ENCODE assay signal across 7 mouse cellular contexts in genomic region chr7:144937490-144937889, GRCm38 (mm10). TPM values are rescaled to one million over a fixed set of nuclear protein-coding genes. Genes with fewer than 3 reads are reported as not detected.
DNase-seq lines count a peak whose midpoint lies in the region; ATAC-seq and TF ChIP-seq lines count a peak whose summit lies in the region.

No protein-coding gene starts in this region.

- peak; percentile 99 for TF ChIP-seq CTCF in spleen, adult 2 months (IDR thresholded peaks at IDR 0.05; ENCODE audit: extremely low read depth, insufficient read depth, insufficient read length, insufficient replicate concordance)

- TF ChIP-seq POLR2A in limb, embryonic 14.5 days (IDR thresholded peaks at IDR 0.05; ENCODE audit: borderline replicate concordance, extremely low read depth, insufficient read depth, insufficient read length) = no peak
- no peak for TF ChIP-seq POLR2A in spleen, adult 2 months (IDR thresholded peaks at IDR 0.05; ENCODE audit: low read depth, low read length)

- H3K27me3 ChIP-seq in embryonic facial prominence, embryonic 13.5 days = peaks cover 15% of the 10 kb centered on the region
- H3K27me3 ChIP-seq in limb, embryonic 14.5 days (ENCODE audit: control insufficient read depth, insufficient read depth, low read length) = no peaks in the 10 kb centered on the region
- H3K27me3 ChIP-seq in midbrain, embryonic 16.5 days (ENCODE audit: control insufficient read depth, insufficient read depth, low read depth, low read length) = peaks cover 31% of the 10 kb centered on the region
- peaks cover 11% of the 10 kb centered on the region for H3K27me3 ChIP-seq in spleen, adult 2 months (ENCODE audit: control insufficient read depth, insufficient read depth, low read length)

- H3K9ac ChIP-seq in embryonic facial prominence, embryonic 13.5 days = peak overlapping the region; percentile 86
- peak overlapping the region; percentile 86 for H3K9ac ChIP-seq in limb, embryonic 14.5 days (ENCODE audit: low read depth, low read length, severe bottlenecking)
- peak overlapping the region; percentile 66 for H3K9ac ChIP-seq in midbrain, embryonic 16.5 days (ENCODE audit: low read depth, low read length)

- no peaks in the 10 kb centered on the region for H3K9me3 ChIP-seq in embryonic facial prominence, embryonic 13.5 days
- no peaks in the 10 kb centered on the region for H3K9me3 ChIP-seq in limb, embryonic 14.5 days (ENCODE audit: control insufficient read depth, low read length)
- no peaks in the 10 kb centered on the region for H3K9me3 ChIP-seq in midbrain, embryonic 16.5 days (replicated peaks; ENCODE audit: control insufficient read depth, low read length, poor library complexity, severe bottlenecking)

- peak; percentile 93 for DNase-seq in adrenal gland, postnatal 25 days
- peak; percentile 90 for DNase-seq in heart, adult 8-10 months (ENCODE audit: low spot score)
- DNase-seq in kidney, adult 9 months = peak; percentile 91
- peak; percentile 85 for DNase-seq in limb, embryonic 14.5 days (ENCODE audit: low spot score)
- peak; percentile 59 to 82 for DNase-seq in spleen, adult 2 months (ENCODE audit: low read depth in 1 of 2, low spot score in 2 of 2)

- H3K27ac ChIP-seq in embryonic facial prominence, embryonic 13.5 days = peak overlapping the region; percentile 87
- peak overlapping the region; percentile 93 for H3K27ac ChIP-seq in limb, embryonic 14.5 days (replicated peaks; ENCODE audit: low read depth, low read length)
- no peak overlapping the region for H3K27ac ChIP-seq in midbrain, embryonic 16.5 days (ENCODE audit: low read length)
- H3K27ac ChIP-seq in spleen, adult 2 months (ENCODE audit: insufficient read depth, low read length) = no peak overlapping the region

- WGBS in embryonic facial prominence, embryonic 13.5 days = 2% methylated on average over 20 of the region's 20 CpGs
- 3% methylated on average over 20 of the region's 20 CpGs for WGBS in limb, embryonic 14.5 days
- WGBS in midbrain, embryonic 16.5 days = 1% methylated on average over 20 of the region's 20 CpGs
- 2% methylated on average over 20 of the region's 20 CpGs for WGBS in spleen, adult 2 months

- peaks cover 54% of the 10 kb centered on the region for H3K4me1 ChIP-seq in embryonic facial prominence, embryonic 13.5 days
- peaks cover 23% of the 10 kb centered on the region for H3K4me1 ChIP-seq in limb, embryonic 14.5 days (ENCODE audit: control insufficient read depth, insufficient read depth, low read length)
- H3K4me1 ChIP-seq in midbrain, embryonic 16.5 days (ENCODE audit: control insufficient read depth, insufficient read depth, low read length) = peaks cover 46% of the 10 kb centered on the region
- H3K4me1 ChIP-seq in spleen, adult 2 months (ENCODE audit: control insufficient read depth, insufficient read depth, insufficient read length) = peaks cover 11% of the 10 kb centered on the region

- peaks cover 48% of the 10 kb centered on the region for H3K36me3 ChIP-seq in embryonic facial prominence, embryonic 13.5 days
- peaks cover 49% of the 10 kb centered on the region for H3K36me3 ChIP-seq in limb, embryonic 14.5 days (ENCODE audit: control insufficient read depth, insufficient read depth, low read length)
- no peaks in the 10 kb centered on the region for H3K36me3 ChIP-seq in midbrain, embryonic 16.5 days (ENCODE audit: control insufficient read depth, insufficient read depth, low read length)
- no peaks in the 10 kb centered on the region for H3K36me3 ChIP-seq in spleen, adult 2 months (ENCODE audit: control insufficient read depth, insufficient read depth, low read length)

- ATAC-seq in embryonic facial prominence, embryonic 13.5 days (ENCODE audit: insufficient number of reproducible peaks, insufficient read depth, low FRiP score, low TSS enrichment, low read depth) = no peak
- peak; percentile 20; the same call in 1 of the 2 replicates for ATAC-seq in limb, embryonic 14.5 days (ENCODE audit: low FRiP score, low read depth)
- ATAC-seq in midbrain, embryonic 16.5 days = peak; percentile 54

- peak overlapping the region; percentile 67 for H3K4me3 ChIP-seq in embryonic facial prominence, embryonic 13.5 days
- H3K4me3 ChIP-seq in limb, embryonic 14.5 days (replicated peaks; ENCODE audit: low read length) = peak overlapping the region; percentile 64
- peak overlapping the region; percentile 48 for H3K4me3 ChIP-seq in midbrain, embryonic 16.5 days (ENCODE audit: low read depth, low read length)
- H3K4me3 ChIP-seq in spleen, adult 2 months (ENCODE audit: extremely low read depth, insufficient read depth, insufficient read length) = peak overlapping the region; percentile 67

- H3K4me2 ChIP-seq in embryonic facial prominence, embryonic 13.5 days = peak overlapping the region; percentile 93
- H3K4me2 ChIP-seq in limb, embryonic 14.5 days (replicated peaks; ENCODE audit: low read depth, low read length, severe bottlenecking) = peak overlapping the region; percentile 76
- peak overlapping the region; percentile 96 for H3K4me2 ChIP-seq in midbrain, embryonic 16.5 days (ENCODE audit: low read length)

RNA-seq across cellular contexts. Expression of gene Ccnd1, which starts 2.2 kb away (rescaled TPM):
- 111 and 117 TPM in 2 replicates for total RNA-seq in adrenal gland, postnatal 25 days (2021)
- 127 and 136 TPM in 2 replicates for polyA plus RNA-seq in embryonic facial prominence, embryonic 13.5 days (2015; fragmentation: Nextera tagmentation; extraction: Ambion mirVana)
- 10 to 100 TPM; 30.1 to 64.0 (median 45.1) TPM for total RNA-seq in heart, adult 8-10 months (2022)
- polyA plus RNA-seq in limb, embryonic 14.5 days (2012; rRNA removed) = 110 and 125 TPM in 2 replicates
- 127 and 147 TPM in 2 replicates for polyA plus RNA-seq in limb, embryonic 14.5 days (2014; fragmentation: Nextera tagmentation; extraction: Ambion mirVana)
- polyA plus RNA-seq in midbrain, embryonic 16.5 days (2015; fragmentation: Nextera tagmentation; extraction: Ambion mirVana) = 21.5 and 31.5 TPM in 2 replicates
- 34.9 and 35.0 TPM in 2 replicates for polyA plus RNA-seq in spleen, adult 2 months (2012; rRNA removed)

RNA-seq across cellular contexts. Expression of gene LTO1, which starts 22.6 kb away (rescaled TPM):
- 18.7 and 27.1 TPM in 2 replicates for total RNA-seq in adrenal gland, postnatal 25 days (2021)
- 26.2 and 27.1 TPM in 2 replicates for polyA plus RNA-seq in embryonic facial prominence, embryonic 13.5 days (2015; fragmentation: Nextera tagmentation; extraction: Ambion mirVana)
- total RNA-seq in heart, adult 8-10 months (2022) = 10 to 100 TPM; 14.6 to 18.2 (median 17.4) TPM
- 24.9 and 46.5 TPM in 2 replicates for polyA plus RNA-seq in limb, embryonic 14.5 days (2012; rRNA removed)
- 22.0 and 26.2 TPM in 2 replicates for polyA plus RNA-seq in limb, embryonic 14.5 days (2014; fragmentation: Nextera tagmentation; extraction: Ambion mirVana)
- polyA plus RNA-seq in midbrain, embryonic 16.5 days (2015; fragmentation: Nextera tagmentation; extraction: Ambion mirVana) = 31.1 and 36.0 TPM in 2 replicates
- 8.4 and 9.3 TPM in 2 replicates for polyA plus RNA-seq in spleen, adult 2 months (2012; rRNA removed)

RNA-seq across cellular contexts. Expression of gene Fgf15, which starts 41.2 kb away (rescaled TPM):
- not detected in 2 replicates for total RNA-seq in adrenal gland, postnatal 25 days (2021)
- polyA plus RNA-seq in embryonic facial prominence, embryonic 13.5 days (2015; fragmentation: Nextera tagmentation; extraction: Ambion mirVana) = 0.80 and 1.3 TPM in 2 replicates
- total RNA-seq in heart, adult 8-10 months (2022) = not detected
- 0.13 TPM in 1 of 2 replicates, not detected in the other for polyA plus RNA-seq in limb, embryonic 14.5 days (2012; rRNA removed)
- not detected in 2 replicates for polyA plus RNA-seq in limb, embryonic 14.5 days (2014; fragmentation: Nextera tagmentation; extraction: Ambion mirVana)
- polyA plus RNA-seq in midbrain, embryonic 16.5 days (2015; fragmentation: Nextera tagmentation; extraction: Ambion mirVana) = 19.0 and 35.9 TPM in 2 replicates
- not detected in 2 replicates for polyA plus RNA-seq in spleen, adult 2 months (2012; rRNA removed)

Comparison
In these comparisons a context has a peak if more than half of its experiments do, and no peak if none do; other contexts are left out.
1. H3K27ac ChIP-seq: peak in embryonic facial prominence, embryonic 13.5 days (single experiment) and limb, embryonic 14.5 days (single experiment); none in midbrain, embryonic 16.5 days (single experiment) and spleen, adult 2 months (single experiment).
2. Peak in every context shown above with its lines, with median percentiles within 50 percentile points of each other: DNase-seq, H3K4me2 ChIP-seq, H3K4me3 ChIP-seq and H3K9ac ChIP-seq.